In genomic region chr15:102461430-102462075, GRCm38 (mm10) we compare ENCODE assay signal across 17 mouse cellular contexts. TPM values are rescaled to one million over a fixed set of nuclear protein-coding genes. Genes with fewer than 3 reads are reported as not detected.
DNase-seq lines count a peak whose midpoint lies in the region; ATAC-seq lines count a peak whose summit lies in the region.
"Had no signal": no experiment of that assay in that cellular context is flagged by ENCODE, and none has a peak within 500 bp of the region (broad histone marks: within the 10 kb centered on the region; RNA-seq: fewer than 3 reads in every experiment).

No protein-coding gene starts in this region.

- 0 out of 2 replicates have a peak, but pooled peaks cover 2% of the 10 kb centered on the region for H3K36me3 ChIP-seq in heart, embryonic 11.5 days (ENCODE audit: control insufficient read depth, insufficient read depth, low read length)
- H3K36me3 ChIP-seq in liver, embryonic 13.5 days = peaks cover 27% of the 10 kb centered on the region
- H3K36me3 ChIP-seq: embryonic facial prominence, embryonic 12.5 days had no signal

- ATAC-seq in heart, embryonic 11.5 days (replicated peaks; ENCODE audit: insufficient number of reproducible peaks, low FRiP score, low TSS enrichment) = no peak
- no peak for ATAC-seq in liver, embryonic 13.5 days (ENCODE audit: low read depth)
- no peak for ATAC-seq in monocyte, adult 5-6 weeks (replicated peaks; ENCODE audit: insufficient number of reproducible peaks, low FRiP score, low TSS enrichment, poor library complexity, severe bottlenecking)
- ATAC-seq: forebrain, embryonic 16.5 days had no signal

- intact Hi-C loops in heart, postnatal 25 days (cut with DNase I) = no loop called here

- H3K4me3 ChIP-seq in heart, embryonic 11.5 days (ENCODE audit: low read depth, low read length) = peak overlapping the region; percentile 34
- peak overlapping the region; percentile 64 for H3K4me3 ChIP-seq in liver, embryonic 13.5 days (replicated peaks)
- H3K4me3 ChIP-seq: embryonic facial prominence, embryonic 12.5 days; midbrain, embryonic 10.5 days had no signal

- peak overlapping the region; percentile 75 for H3K27ac ChIP-seq in heart, embryonic 11.5 days (ENCODE audit: low read depth, low read length)
- peak overlapping the region; percentile 90 for H3K27ac ChIP-seq in liver, embryonic 13.5 days
- H3K27ac ChIP-seq: embryonic facial prominence, embryonic 12.5 days; midbrain, embryonic 10.5 days had no signal

- H3K9me3 ChIP-seq in heart, embryonic 11.5 days (replicated peaks; ENCODE audit: control insufficient read depth, low read length) = no peaks in the 10 kb centered on the region
- no peaks in the 10 kb centered on the region for H3K9me3 ChIP-seq in liver, embryonic 13.5 days (replicated peaks)
- H3K9me3 ChIP-seq: embryonic facial prominence, embryonic 12.5 days; midbrain, embryonic 10.5 days had no signal

- no peaks in the 10 kb centered on the region for H3K27me3 ChIP-seq in heart, embryonic 11.5 days (ENCODE audit: control insufficient read depth, insufficient read depth, low read length)
- H3K27me3 ChIP-seq in liver, embryonic 13.5 days = no peaks in the 10 kb centered on the region
- H3K27me3 ChIP-seq: embryonic facial prominence, embryonic 12.5 days had no signal

- no peak for DNase-seq in heart, postnatal 25 days (ENCODE audit: low spot score)
- DNase-seq in 3T3-L1 (ENCODE audit: low read depth, low spot score) = peak; percentile 44
- DNase-seq in MN1 (ENCODE audit: low spot score) = peak; percentile 57
- DNase-seq in liver, embryonic 13.5 days = no peak
- no peak for DNase-seq in thymus, postnatal 36 days
- DNase-seq in ovary, adult 18-20 months (ENCODE audit: low spot score) = no peak
- DNase-seq: cerebellum, adult 9-10 months; kidney, postnatal 4 days; lung, embryonic 14.5 days had no signal

- H3K4me2 ChIP-seq in heart, embryonic 11.5 days = peak overlapping the region; percentile 75
- peak overlapping the region; percentile 83 for H3K4me2 ChIP-seq in liver, embryonic 13.5 days
- H3K4me2 ChIP-seq: embryonic facial prominence, embryonic 12.5 days had no signal

- H3K9ac ChIP-seq in heart, embryonic 11.5 days (ENCODE audit: low read depth, low read length) = peak overlapping the region; percentile 39; the same call in 1 of the 2 replicates
- peak overlapping the region; percentile 73 for H3K9ac ChIP-seq in liver, embryonic 13.5 days
- H3K9ac ChIP-seq: embryonic facial prominence, embryonic 12.5 days; lung, embryonic 14.5 days had no signal

- H3K4me1 ChIP-seq in heart, embryonic 11.5 days (ENCODE audit: control insufficient read depth, insufficient read depth, low read length) = peaks cover 11% of the 10 kb centered on the region; the same call in 1 of the 2 replicates
- H3K4me1 ChIP-seq in liver, embryonic 13.5 days (replicated peaks) = peaks cover 60% of the 10 kb centered on the region

- 75% methylated on average over 9 of the region's 9 CpGs for WGBS in heart, embryonic 11.5 days (ENCODE audit: insufficient replicate concordance)
- 73% methylated on average over 9 of the region's 9 CpGs for WGBS in liver, embryonic 13.5 days (ENCODE audit: insufficient replicate concordance)

RNA-seq across cellular contexts. Expression of gene Prr13, which starts 2.7 kb away (rescaled TPM):
- polyA plus RNA-seq in heart, embryonic 11.5 days (2014; fragmentation: Nextera tagmentation; extraction: Ambion mirVana) = 124 and 139 TPM in 2 replicates
- 10 to 100 TPM; 20.6 to 21.0 TPM for total RNA-seq in heart, postnatal 25 days (2021)
- polyA plus RNA-seq in liver, embryonic 13.5 days (2015; fragmentation: Nextera tagmentation; extraction: Ambion mirVana) = 108 and 112 TPM in 2 replicates
- 233 to 280 TPM (median 259 TPM) in 3 replicates for total RNA-seq in monocyte, adult 5-6 weeks (2017)

RNA-seq across cellular contexts. Expression of gene Pcbp2, which starts 8.8 kb away (rescaled TPM):
- 187 and 213 TPM in 2 replicates for polyA plus RNA-seq in heart, embryonic 11.5 days (2014; fragmentation: Nextera tagmentation; extraction: Ambion mirVana)
- total RNA-seq in heart, postnatal 25 days (2021) = 100 to 1,000 TPM; 458 to 504 TPM
- polyA plus RNA-seq in liver, embryonic 13.5 days (2015; fragmentation: Nextera tagmentation; extraction: Ambion mirVana) = 91.4 and 92.1 TPM in 2 replicates
- 106 to 183 TPM (median 119 TPM) in 3 replicates for total RNA-seq in monocyte, adult 5-6 weeks (2017)

RNA-seq across cellular contexts. Expression of gene Amhr2, which starts 16.4 kb away (rescaled TPM):
- 0.93 and 1.2 TPM in 2 replicates for polyA plus RNA-seq in heart, embryonic 11.5 days (2014; fragmentation: Nextera tagmentation; extraction: Ambion mirVana)
- total RNA-seq in heart, postnatal 25 days (2021) = under 1 TPM; 0.68 to 0.84 TPM
- 0.14 and 0.42 TPM in 2 replicates for polyA plus RNA-seq in liver, embryonic 13.5 days (2015; fragmentation: Nextera tagmentation; extraction: Ambion mirVana)
- total RNA-seq in monocyte, adult 5-6 weeks (2017) = 0.86 TPM in 1 of 3 replicates, not detected in the others
- total RNA-seq: granulocyte monocyte progenitor cell, adult 5-6 weeks had no signal

RNA-seq across cellular contexts. Expression of gene Gm10337, which starts 42.0 kb away (rescaled TPM):
- 2.7 TPM in 1 of 2 replicates, not detected in the other for polyA plus RNA-seq in heart, embryonic 11.5 days (2014; fragmentation: Nextera tagmentation; extraction: Ambion mirVana)
- total RNA-seq in heart, postnatal 25 days (2021) = not detected
- polyA plus RNA-seq in liver, embryonic 13.5 days (2015; fragmentation: Nextera tagmentation; extraction: Ambion mirVana) = not detected in 2 replicates
- total RNA-seq in monocyte, adult 5-6 weeks (2017) = not detected in 3 replicates
- total RNA-seq: granulocyte monocyte progenitor cell, adult 5-6 weeks; left cerebral cortex, adult 8-10 months had no signal
- polyA plus RNA-seq: embryonic facial prominence, embryonic 12.5 days; lung, embryonic 14.5 days; midbrain, embryonic 10.5 days; urinary bladder, adult 2 months had no signal

RNA-seq across cellular contexts. Expression of gene Map3k12, which starts 55.3 kb away (rescaled TPM):
- polyA plus RNA-seq in heart, embryonic 11.5 days (2014; fragmentation: Nextera tagmentation; extraction: Ambion mirVana) = 10.0 and 10.9 TPM in 2 replicates
- 1 to 10 TPM; 3.2 to 4.5 TPM for total RNA-seq in heart, postnatal 25 days (2021)
- polyA plus RNA-seq in liver, embryonic 13.5 days (2015; fragmentation: Nextera tagmentation; extraction: Ambion mirVana) = 1.8 and 2.1 TPM in 2 replicates
- 0.32 to 1.2 TPM (median 0.97 TPM) in 3 replicates for total RNA-seq in monocyte, adult 5-6 weeks (2017)

Comparison
In these comparisons a context has a peak if more than half of its experiments do, and no peak if none do; other contexts are left out.
1. DNase-seq: peak in 3T3-L1 (single experiment) and MN1 (single experiment); none in heart, postnatal 25 days (single experiment), liver, embryonic 13.5 days (single experiment), thymus, postnatal 36 days (0 of 2) and ovary, adult 18-20 months (single experiment).
2. RNA of gene Prr13, which starts 2.7 kb away (total RNA-seq): 233 to 280 TPM in monocyte, adult 5-6 weeks; 20.6 to 21.0 TPM in heart, postnatal 25 days; every median in the first group is over 10 times any median in the second.